Mouse (Mus musculus): ENCODE measurements around the gene Slc22a14. TPM values are rescaled to one million over a fixed set of nuclear protein-coding genes. Genes with fewer than 3 reads are reported as not detected.

Slc22a14 gene
- total RNA-seq, 1 experiment = 0.45 TPM

GRCm38 (mm10) chr9:119167608-119168007 is 197.7 kb downstream of the Slc22a14 start:
- TF ChIP-seq HCFC1 (IDR thresholded peaks at IDR 0.05; ENCODE audit: borderline replicate concordance, insufficient read depth, low read length) (no peak), CHD2 (IDR thresholded peaks at IDR 0.05; ENCODE audit: low read depth, low read length) (no peak), MAFK (IDR thresholded peaks at IDR 0.05; ENCODE audit: insufficient read depth, low read depth, low read length) (peak; percentile 60; the same call in 1 of the 2 replicates)
- Histone ChIP-seq H3K36me3 (ENCODE audit: control insufficient read depth, insufficient read depth, low read length, poor library complexity, severe bottlenecking) (no peaks in the 10 kb centered on the region), H3K9ac (ENCODE audit: insufficient read depth, low read depth, low read length, poor library complexity, severe bottlenecking) (no peak overlapping the region), H3K4me3 (ENCODE audit: insufficient read depth in 1 of 2, low read depth in 1 of 2, low read length in 2 of 2, poor library complexity in 1 of 2, severe bottlenecking in 1 of 2) (no peak overlapping the region), H3K27ac (ENCODE audit: insufficient read depth, low read depth, low read length, poor library complexity, severe bottlenecking) (no peak overlapping the region), H3K4me1 (ENCODE audit: control insufficient read depth in 2 of 2, insufficient read depth in 2 of 2, low read length in 2 of 2, poor library complexity in 1 of 2) (no peaks in the 10 kb centered on the region), H3K9me3 (ENCODE audit: control insufficient read depth, insufficient read depth, low read depth, low read length) (no peaks in the 10 kb centered on the region)
- in situ Hi-C loops (cut with MboI; ENCODE audit: low sequenced_read_pairs in 2 of 2, unreplicated experiment in 2 of 2) = no loop called here
- no peak for DNase-seq (ENCODE audit: low read depth, low spot score)

GRCm38 (mm10) chr9:119165548-119165947 is 199.8 kb downstream of the Slc22a14 start:
- H3K4me3 ChIP-seq (ENCODE audit: insufficient read depth in 1 of 2, low read depth in 1 of 2, low read length in 2 of 2, poor library complexity in 1 of 2, severe bottlenecking in 1 of 2) = no peak overlapping the region
- no peaks in the 10 kb centered on the region for H3K36me3 ChIP-seq (ENCODE audit: control insufficient read depth, insufficient read depth, low read length, poor library complexity, severe bottlenecking)
- no peaks in the 10 kb centered on the region for H3K4me1 ChIP-seq (ENCODE audit: control insufficient read depth in 2 of 2, insufficient read depth in 2 of 2, low read length in 2 of 2, poor library complexity in 1 of 2)
- H3K9ac ChIP-seq (ENCODE audit: insufficient read depth, low read depth, low read length, poor library complexity, severe bottlenecking) = no peak overlapping the region
- no peak for TF ChIP-seq HCFC1 (IDR thresholded peaks at IDR 0.05; ENCODE audit: borderline replicate concordance, insufficient read depth, low read length)
- no peak for TF ChIP-seq ZC3H11A (IDR thresholded peaks at IDR 0.05; ENCODE audit: borderline replicate concordance, low read depth, low read length)
- no peak for TF ChIP-seq MAFK (IDR thresholded peaks at IDR 0.05; ENCODE audit: insufficient read depth, low read depth, low read length)
- TF ChIP-seq ZNF384 (IDR thresholded peaks at IDR 0.05; ENCODE audit: low read depth, low read length) = no peak
- TF ChIP-seq CHD2 (IDR thresholded peaks at IDR 0.05; ENCODE audit: low read depth, low read length) = no peak
- H3K27ac ChIP-seq (ENCODE audit: insufficient read depth, low read depth, low read length, poor library complexity, severe bottlenecking) = no peak overlapping the region
- in situ Hi-C loops (cut with MboI; ENCODE audit: low sequenced_read_pairs in 2 of 2, unreplicated experiment in 2 of 2) = no loop called here
- no peaks in the 10 kb centered on the region for H3K9me3 ChIP-seq (ENCODE audit: control insufficient read depth, insufficient read depth, low read depth, low read length)
- no peak for DNase-seq (ENCODE audit: low read depth, low spot score)

GRCm38 (mm10) chr9:119164743-119165142 is 200.6 kb downstream of the Slc22a14 start:
- H3K9ac ChIP-seq (ENCODE audit: insufficient read depth, low read depth, low read length, poor library complexity, severe bottlenecking) = no peak overlapping the region
- no peak for DNase-seq (ENCODE audit: low read depth, low spot score)
- no peak for TF ChIP-seq ZC3H11A (IDR thresholded peaks at IDR 0.05; ENCODE audit: borderline replicate concordance, low read depth, low read length)
- TF ChIP-seq ZNF384 (IDR thresholded peaks at IDR 0.05; ENCODE audit: low read depth, low read length) = no peak
- no peak for TF ChIP-seq MAFK (IDR thresholded peaks at IDR 0.05; ENCODE audit: insufficient read depth, low read depth, low read length)
- no peak for TF ChIP-seq HCFC1 (IDR thresholded peaks at IDR 0.05; ENCODE audit: borderline replicate concordance, insufficient read depth, low read length)
- TF ChIP-seq CHD2 (IDR thresholded peaks at IDR 0.05; ENCODE audit: low read depth, low read length) = no peak

GRCm38 (mm10) chr9:119160689-119161088 is 204.7 kb downstream of the Slc22a14 start:
- Histone ChIP-seq H3K4me1 (ENCODE audit: control insufficient read depth in 2 of 2, insufficient read depth in 2 of 2, low read length in 2 of 2, poor library complexity in 1 of 2) (no peaks in the 10 kb centered on the region), H3K27ac (ENCODE audit: insufficient read depth, low read depth, low read length, poor library complexity, severe bottlenecking) (no peak overlapping the region), H3K4me3 (ENCODE audit: insufficient read depth in 1 of 2, low read depth in 1 of 2, low read length in 2 of 2, poor library complexity in 1 of 2, severe bottlenecking in 1 of 2) (no peak overlapping the region), H3K9ac (ENCODE audit: insufficient read depth, low read depth, low read length, poor library complexity, severe bottlenecking) (no peak overlapping the region), H3K9me3 (ENCODE audit: control insufficient read depth, insufficient read depth, low read depth, low read length) (no peaks in the 10 kb centered on the region), H3K36me3 (ENCODE audit: control insufficient read depth, insufficient read depth, low read length, poor library complexity, severe bottlenecking) (no peaks in the 10 kb centered on the region)
- TF ChIP-seq HCFC1 (IDR thresholded peaks at IDR 0.05; ENCODE audit: borderline replicate concordance, insufficient read depth, low read length) = no peak
- TF ChIP-seq CHD2 (IDR thresholded peaks at IDR 0.05; ENCODE audit: low read depth, low read length) = no peak
- no peak for DNase-seq (ENCODE audit: low read depth, low spot score)
- in situ Hi-C loops (cut with MboI; ENCODE audit: low sequenced_read_pairs in 2 of 2, unreplicated experiment in 2 of 2) = no loop called here

More at GRCm38 (mm10) chr9:119164743-119165142, 200.6 kb downstream of the Slc22a14 start:
- Histone ChIP-seq H3K4me1 (ENCODE audit: control insufficient read depth in 2 of 2, insufficient read depth in 2 of 2, low read length in 2 of 2, poor library complexity in 1 of 2) (no peaks in the 10 kb centered on the region), H3K27ac (ENCODE audit: insufficient read depth, low read depth, low read length, poor library complexity, severe bottlenecking) (no peak overlapping the region), H3K9me3 (ENCODE audit: control insufficient read depth, insufficient read depth, low read depth, low read length) (no peaks in the 10 kb centered on the region), H3K36me3 (ENCODE audit: control insufficient read depth, insufficient read depth, low read length, poor library complexity, severe bottlenecking) (no peaks in the 10 kb centered on the region), H3K4me3 (ENCODE audit: insufficient read depth in 1 of 2, low read depth in 1 of 2, low read length in 2 of 2, poor library complexity in 1 of 2, severe bottlenecking in 1 of 2) (no peak overlapping the region)
- in situ Hi-C loops (cut with MboI; ENCODE audit: low sequenced_read_pairs in 2 of 2, unreplicated experiment in 2 of 2) = no loop called here

GRCm38 (mm10) chr9:119158861-119159260 is 206.5 kb downstream of the Slc22a14 start, which contains the start of gene Gm47289:
TSS of gene Gm47289 (plus strand) at chr9:119159161.
- no peak for DNase-seq (ENCODE audit: low read depth, low spot score)
- TF ChIP-seq MAFK (IDR thresholded peaks at IDR 0.05; ENCODE audit: insufficient read depth, low read depth, low read length) (no peak), ZC3H11A (IDR thresholded peaks at IDR 0.05; ENCODE audit: borderline replicate concordance, low read depth, low read length) (no peak), CHD2 (IDR thresholded peaks at IDR 0.05; ENCODE audit: low read depth, low read length) (no peak)
- no peak within 1 kb of the TSS for H3K27ac ChIP-seq (ENCODE audit: insufficient read depth, low read depth, low read length, poor library complexity, severe bottlenecking)
- H3K9ac ChIP-seq (ENCODE audit: insufficient read depth, low read depth, low read length, poor library complexity, severe bottlenecking) = no peak within 1 kb of the TSS
- in situ Hi-C loops (cut with MboI; ENCODE audit: low sequenced_read_pairs in 2 of 2, unreplicated experiment in 2 of 2) = no loop called here
- no peaks in the 10 kb centered on the region for H3K9me3 ChIP-seq (ENCODE audit: control insufficient read depth, insufficient read depth, low read depth, low read length)
- no peaks in the 10 kb centered on the region for H3K36me3 ChIP-seq (ENCODE audit: control insufficient read depth, insufficient read depth, low read length, poor library complexity, severe bottlenecking)
- no peak within 1 kb of the TSS for H3K4me3 ChIP-seq (ENCODE audit: insufficient read depth in 1 of 2, low read depth in 1 of 2, low read length in 2 of 2, poor library complexity in 1 of 2, severe bottlenecking in 1 of 2)
- no peaks in the 10 kb centered on the region for H3K4me1 ChIP-seq (ENCODE audit: control insufficient read depth in 2 of 2, insufficient read depth in 2 of 2, low read length in 2 of 2, poor library complexity in 1 of 2)
